Mouse (Mus musculus) 416B (cell line): ENCODE data around the gene Olfr749.
"Not testable (repeated sequence)": the region's sequence is repeated elsewhere in the genome, so short reads cannot be mapped to it uniquely, and the experiment has no call there.

Experiments used
- DNase-seq: peaks from one replicate; pipeline ENCODE4 v3.0.0; 2011; ENCODE audit warnings: low read depth

Olfr749 gene

GRCm38 (mm10) chr14:50744994-50745393, at the start of gene Olfr749:
Gene Olfr749 (minus strand): TSS chr14:50745094.
- DNase-seq = no peak

DNA sequence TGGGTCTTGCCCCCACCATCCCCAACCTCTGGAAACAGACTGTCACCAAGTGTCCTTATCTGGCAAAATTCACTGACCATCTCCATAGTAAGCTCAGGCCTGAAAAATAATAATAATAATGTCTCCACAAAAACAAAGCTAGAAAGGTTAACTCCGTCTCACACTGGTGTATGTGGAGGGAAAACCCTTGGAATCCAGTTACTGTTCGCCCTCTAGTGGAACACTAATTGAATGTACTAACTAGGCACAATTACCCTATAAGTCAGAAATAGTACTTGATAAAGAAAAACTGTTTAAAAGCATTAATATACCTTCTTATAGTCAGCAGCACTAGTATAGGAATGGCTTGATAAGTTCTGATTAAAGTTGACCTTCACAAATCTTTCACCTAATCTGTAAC, 43.3 kb upstream of the Olfr749 start:
- DNase-seq = peak; percentile 72

GRCm38 (mm10) chr14:50785251-50785637, 40.4 kb upstream of the Olfr749 start, which contains the start of gene Ttc5:
Gene Ttc5 (minus strand): TSS chr14:50785519.
- peak; percentile 95 for DNase-seq

DNA sequence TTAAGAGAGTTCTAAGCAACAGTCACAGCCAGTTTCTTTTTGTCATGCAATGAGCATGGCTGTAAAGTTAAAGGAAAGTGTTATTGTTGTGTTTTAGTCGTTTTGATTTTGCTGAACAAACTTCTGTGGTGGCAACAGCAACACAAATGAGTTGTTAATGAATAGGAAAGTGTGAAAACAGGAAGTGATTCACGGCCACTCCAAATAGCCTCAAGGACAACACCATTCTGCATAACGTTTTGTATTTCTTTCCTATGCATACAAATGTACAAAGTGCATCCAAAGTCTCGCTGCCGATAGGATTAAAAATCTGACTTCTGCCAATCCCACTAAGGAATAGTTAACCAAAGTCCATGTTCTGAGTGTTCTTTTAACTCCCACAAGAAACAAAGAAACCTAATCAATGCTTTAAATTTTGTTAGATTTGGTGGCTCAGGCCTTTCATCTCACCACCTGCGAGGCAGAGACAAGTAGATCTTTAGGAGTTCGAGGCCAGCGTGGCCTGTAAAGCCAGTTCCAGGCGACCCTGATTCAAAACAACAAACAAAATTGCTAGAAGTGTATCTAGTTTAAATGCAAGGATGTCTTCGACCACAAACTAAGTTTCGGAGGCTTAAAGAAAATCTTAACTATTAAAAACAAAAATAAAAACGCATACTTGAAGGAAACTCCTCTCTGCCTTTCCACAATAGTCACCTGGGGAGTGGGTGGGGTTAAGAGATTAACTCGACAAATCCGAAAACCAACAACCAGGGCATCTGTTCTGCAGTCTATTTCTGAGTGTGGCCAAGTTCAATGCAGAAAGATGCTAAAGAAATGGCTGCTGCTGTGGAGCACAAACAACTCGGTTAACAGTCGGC, 39.7 kb upstream of the Olfr749 start:
- peak; percentile 61 for DNase-seq

DNA sequence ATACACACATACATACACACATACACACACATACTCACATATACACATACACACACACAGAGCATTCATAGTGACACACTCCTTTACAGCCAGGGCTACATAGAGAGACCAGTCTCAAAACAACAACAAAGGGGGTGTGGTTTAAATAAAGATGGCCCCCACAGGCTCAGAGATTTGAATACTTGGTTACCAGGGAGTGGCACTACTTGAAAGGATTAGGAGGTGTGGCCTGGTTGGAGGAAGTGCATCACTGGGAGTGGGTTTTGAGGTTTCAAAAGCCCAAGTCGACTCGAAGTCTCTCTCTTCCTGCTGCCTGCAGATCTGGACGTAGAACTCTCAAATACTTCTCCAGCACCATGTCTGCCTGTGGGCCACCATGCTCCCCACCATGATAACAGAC, 37.3 kb upstream of the Olfr749 start:
- no peak for DNase-seq

- peak; percentile 41 for DNase-seq
Measured at GRCm38 (mm10) chr14:50771342-50771741, 26.4 kb upstream of the Olfr749 start.

DNA sequence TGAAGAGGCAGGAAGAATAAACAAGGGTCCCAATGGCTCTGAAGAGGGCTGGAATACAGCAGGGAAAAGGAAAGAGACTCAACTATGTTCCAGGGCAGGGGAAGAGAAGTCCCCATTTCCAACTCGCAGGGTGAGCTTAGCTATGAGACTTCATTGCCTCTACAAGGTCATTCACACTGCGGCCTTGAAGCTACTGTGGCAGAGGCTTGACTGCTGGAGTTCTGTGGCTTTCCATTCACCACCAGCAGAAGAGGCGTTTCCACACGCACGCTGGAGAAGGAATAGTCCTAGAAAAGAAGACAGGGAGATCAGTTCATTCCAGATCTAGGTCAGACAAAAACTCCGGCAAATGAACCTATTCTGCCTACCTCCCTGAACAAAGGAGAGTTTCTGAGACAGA, 20.8 kb upstream of the Olfr749 start:
- no peak for DNase-seq

DNA sequence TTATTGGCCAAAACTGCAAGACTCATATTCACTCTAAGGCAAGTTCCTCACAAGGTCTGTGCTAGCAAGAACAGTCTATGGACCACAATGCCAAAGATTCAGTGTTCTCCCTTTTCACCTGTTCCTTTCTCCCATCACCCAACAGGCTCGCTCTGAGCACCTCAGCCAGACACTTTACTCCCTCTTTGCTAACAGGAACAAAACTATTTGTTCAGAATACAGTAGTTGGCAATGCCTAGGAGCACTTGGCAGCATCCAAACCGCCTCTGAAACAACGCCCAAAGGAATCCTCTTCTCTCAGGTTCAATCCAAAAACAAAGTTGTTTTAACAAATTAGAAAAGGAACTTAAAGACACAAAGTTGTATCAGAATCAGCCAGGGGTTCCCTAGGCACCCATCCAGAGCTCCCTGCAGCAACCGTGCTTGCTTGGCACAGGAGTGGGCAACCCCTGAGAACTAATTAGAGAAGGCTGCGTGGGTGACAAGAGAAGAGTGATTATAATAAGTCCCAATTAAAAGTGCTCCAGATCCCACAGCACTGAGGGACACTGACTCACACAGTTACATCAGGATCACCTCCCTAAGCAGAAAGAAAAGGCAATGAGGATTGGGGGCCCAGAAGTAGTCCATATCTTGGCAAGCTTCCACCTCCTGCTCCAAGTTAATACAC, 13.7 kb upstream of the Olfr749 start:
- no peak for DNase-seq

DNA sequence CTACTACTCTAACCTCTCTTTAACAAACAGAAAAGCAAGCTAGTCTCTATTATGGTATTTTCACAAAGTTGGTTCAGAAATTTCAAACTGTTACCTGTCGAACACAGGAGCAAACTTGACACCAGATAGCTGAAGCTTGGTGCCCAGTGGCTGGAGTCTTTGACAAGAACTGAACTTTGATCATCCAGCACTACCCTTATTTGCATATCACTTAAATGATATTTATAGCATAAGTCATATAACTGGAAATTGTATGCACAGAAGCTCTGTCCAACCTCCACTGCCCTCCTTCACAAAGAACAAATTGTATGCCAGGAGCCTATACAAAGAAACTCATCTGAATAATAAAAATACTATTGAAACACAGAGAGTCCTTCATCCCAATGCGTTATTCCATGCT, 3.3 kb downstream of the Olfr749 start:
- DNase-seq = no peak

GRCm38 (mm10) chr14:50740334-50740733, 4.6 kb downstream of the Olfr749 start:
- DNase-seq = no peak

GRCm38 (mm10) chr14:50722371-50722770, 22.5 kb downstream of the Olfr749 start:
- not testable (repeated sequence) for DNase-seq

GRCm38 (mm10) chr14:50719875-50720274, 25.0 kb downstream of the Olfr749 start:
- not testable (repeated sequence) for DNase-seq

DNA sequence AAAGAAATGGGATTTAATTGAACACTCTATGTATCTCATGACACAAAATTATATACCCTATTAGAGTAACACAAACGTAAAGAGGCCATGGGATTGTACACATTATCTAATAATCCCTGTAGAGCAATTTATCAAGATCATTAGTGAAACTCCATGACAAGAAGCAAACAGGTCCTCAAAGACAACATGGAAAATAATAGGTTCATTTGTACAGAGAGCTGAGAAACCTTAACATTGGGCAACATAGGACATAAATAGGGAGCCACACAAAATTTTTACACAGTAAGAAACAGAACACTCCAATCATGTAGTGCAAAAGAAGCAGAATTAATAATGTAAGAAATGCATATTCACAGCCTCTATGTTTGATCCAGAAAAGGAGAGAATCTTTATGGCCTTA, 37.8 kb downstream of the Olfr749 start, which contains the start of gene Olfr748:
Olfr748 (plus strand) TSS at position 301 of the 400 bp plus-strand sequence.
- DNase-seq = no peak

DNA sequence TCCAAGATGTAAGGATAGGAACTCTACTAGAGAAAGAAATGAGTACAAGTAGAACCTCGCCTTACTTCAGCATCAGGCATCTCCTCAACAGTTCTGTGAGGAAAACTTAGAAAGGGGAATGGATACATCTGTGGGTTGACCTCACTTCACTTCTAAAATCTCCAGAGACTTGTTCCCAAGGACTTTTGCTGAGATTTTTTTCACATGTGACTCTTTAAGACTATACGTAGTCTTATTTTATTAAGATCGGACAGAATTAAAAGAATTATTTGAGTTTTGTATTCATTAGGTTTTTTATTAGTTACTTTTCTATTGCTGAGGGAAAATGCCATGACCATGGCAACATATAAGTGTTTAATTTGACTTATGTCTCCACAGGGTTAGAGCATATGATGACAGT, 51.8 kb downstream of the Olfr749 start, which contains the start of gene Olfr747:
Olfr747 (minus strand) TSS at position 101 of the 400 bp plus-strand sequence.
- DNase-seq = no peak
